Mouse (Mus musculus) testis, adult 2 months (tissue): Measurements from ENCODE around the gene Pde8b.

Source experiments
- CTCF ChIP-seq: fragments of 200-500 bp; IDR thresholded peaks from 2 replicates; pipeline ENCODE4 v1.5.1; 2012; ENCODE audit warnings: low read depth, mild to moderate bottlenecking, inconsistent platforms, low read length, moderate library complexity; ENCODE audit not compliant: control insufficient read depth, insufficient read depth, insufficient replicate concordance
- POLR2A ChIP-seq: fragments of 200-500 bp; IDR thresholded peaks from 2 replicates; pipeline ENCODE4 v1.6.1; 2012; ENCODE audit warnings: low read depth, mild to moderate bottlenecking, inconsistent platforms, low read length, moderate library complexity; ENCODE audit not compliant: control insufficient read depth

GRCm38 (mm10) chr13:95221882-95222568 is 28.1 kb downstream of the Pde8b start:
- TF ChIP-seq CTCF (no peak), POLR2A (no peak)
